Mouse (Mus musculus) B cell, adult (primary cell): ENCODE measurements around the gene Itga3. TPM values are rescaled to one million over a fixed set of nuclear protein-coding genes. Genes with fewer than 3 reads are reported as not detected.

ENCODE experiments used
- total RNA-seq: library from RNA; stranded (reverse); gene quantifications from 4 replicates; pipeline ENCODE4 v1.2.4, GENCODE M21; 2023; ENCODE audit not compliant: inconsistent age

The Itga3 gene
- total RNA-seq = 0.39 to 2.0 TPM (median 0.66 TPM) in 4 replicates

DNA sequence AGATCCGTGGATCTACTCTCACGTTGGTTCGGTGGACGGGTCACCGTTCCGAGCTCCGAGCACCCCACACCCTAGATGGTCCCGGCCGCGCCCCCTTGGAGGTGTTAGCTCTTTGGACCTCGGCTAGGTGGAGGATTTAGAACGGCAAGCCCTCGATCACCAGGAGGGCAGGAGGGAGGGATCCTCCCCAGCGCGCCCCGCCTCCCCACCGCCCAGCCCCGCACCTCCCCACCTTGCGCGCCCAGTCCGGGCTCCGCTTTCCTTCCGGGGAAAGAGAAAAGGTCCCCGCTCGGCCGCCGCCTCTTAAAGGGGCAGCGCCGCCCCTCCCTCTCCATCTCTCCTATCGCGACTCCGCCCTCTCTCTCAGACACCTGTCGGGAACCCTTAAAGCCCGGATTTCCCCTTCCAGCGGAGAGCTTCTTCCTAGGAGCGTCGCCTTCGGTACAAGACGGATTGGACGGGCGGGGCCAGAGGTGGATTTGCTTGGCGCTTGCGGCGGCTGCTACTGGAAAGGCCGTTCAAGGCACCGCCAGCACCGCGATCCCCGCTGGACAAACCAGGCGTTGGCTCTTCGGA is at the start of gene Itga3:
TSS of gene Itga3 (minus strand) at position 266 of the 576 bp plus-strand sequence.

DNA sequence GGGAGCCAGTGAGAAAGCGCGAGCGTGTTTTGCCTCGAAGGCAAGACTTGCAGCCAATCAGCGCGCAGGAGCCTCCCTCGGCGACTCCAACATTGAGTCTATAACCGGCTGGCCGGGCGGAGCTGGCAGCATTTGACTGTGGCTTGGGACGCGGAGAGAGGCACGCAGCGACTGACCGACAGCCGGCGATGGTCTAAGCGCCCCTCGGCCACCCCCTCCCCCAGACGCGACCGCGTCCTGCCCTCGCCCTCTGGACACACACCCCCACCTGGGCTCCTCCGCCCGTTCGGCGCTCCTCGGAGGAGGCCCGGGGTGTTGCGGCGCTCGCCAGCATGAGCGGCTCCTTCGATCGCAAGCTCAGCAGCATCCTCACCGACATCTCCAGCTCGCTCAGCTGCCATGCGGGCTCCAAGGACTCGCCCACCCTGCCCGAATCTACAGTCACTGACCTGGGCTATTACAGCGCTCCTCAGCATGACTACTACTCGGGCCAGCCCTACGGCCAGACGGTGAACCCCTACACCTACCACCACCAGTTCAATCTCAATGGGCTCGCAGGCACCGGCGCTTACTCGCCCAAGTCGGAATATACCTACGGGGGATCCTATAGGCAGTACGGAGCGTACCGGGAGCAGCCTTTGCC is 43.5 kb upstream of the Itga3 start, which contains the start of gene Dlx3:
TSS of gene Dlx3 (plus strand) at position 130 of the 643 bp plus-strand sequence.

DNA sequence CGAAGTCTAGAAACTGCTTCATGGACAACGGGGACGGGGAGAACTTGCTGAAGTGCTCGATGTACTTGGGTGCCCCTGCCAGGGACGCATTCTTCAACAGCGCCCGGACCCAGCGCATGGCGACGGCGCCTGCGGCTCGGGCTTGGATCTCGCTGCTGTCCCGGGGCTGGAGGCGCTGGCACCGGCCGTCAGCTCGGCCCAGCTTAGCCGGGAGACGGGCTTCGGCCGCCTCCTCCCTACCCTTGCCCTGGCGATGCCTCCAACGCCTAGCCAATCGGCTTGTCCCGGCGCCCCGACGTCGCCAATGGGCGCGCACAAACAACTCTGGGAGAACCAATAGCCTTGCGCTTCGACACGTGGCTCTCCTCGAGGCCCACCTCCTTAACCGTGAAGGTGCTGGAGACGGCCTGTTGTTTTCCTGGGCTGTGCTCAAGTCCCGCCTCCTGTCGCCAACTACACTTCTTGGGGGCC is 35.4 kb downstream of the Itga3 start, which contains the start of gene Pdk2:
TSS of gene Pdk2 (minus strand) at position 216 of the 471 bp plus-strand sequence.

DNA sequence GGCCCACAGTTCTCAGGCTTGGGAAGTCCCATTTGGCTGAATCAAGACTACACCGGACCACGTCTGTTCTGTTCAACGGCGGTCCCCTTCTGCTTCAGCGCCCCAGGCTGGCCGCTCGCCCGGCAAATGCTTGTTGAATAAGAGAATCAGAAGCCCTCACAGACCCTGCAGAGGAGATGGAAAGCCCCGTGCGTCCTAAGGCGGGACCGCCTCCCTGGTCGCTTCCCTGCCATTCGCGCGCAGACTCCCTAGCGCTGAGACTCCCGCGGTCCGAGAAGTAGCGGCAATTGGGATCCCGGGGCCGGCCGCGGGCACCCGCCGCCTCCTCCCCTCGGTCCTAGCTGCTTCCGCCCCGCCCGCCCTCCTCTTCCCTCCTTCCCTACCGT is 67.0 kb downstream of the Itga3 start, which contains the start of gene Samd14:
TSS of gene Samd14 (plus strand) at position 251 of the 386 bp plus-strand sequence.

Other genes with a start within 250 kb of the Itga3 start
- gene Col1a1, start 140.6 kb downstream of the Itga3 start, total RNA-seq = 0.22 to 0.48 TPM (median 0.34 TPM) in 4 replicates
- gene Hils1, start 109.2 kb downstream of the Itga3 start, total RNA-seq = not detected in 4 replicates
- gene Sgca, start 100.5 kb downstream of the Itga3 start, total RNA-seq = not detected in 4 replicates
- gene Ppp1r9b, start 85.8 kb downstream of the Itga3 start, total RNA-seq = 68.2 to 75.8 TPM (median 72.0 TPM) in 4 replicates
- 0.21 to 0.96 TPM (median 0.24 TPM) in 3 of 4 replicates, not detected in the other for gene Samd14, start 66.9 kb downstream of the Itga3 start, total RNA-seq
- gene Pdk2, start 35.4 kb downstream of the Itga3 start, total RNA-seq = 8.9 to 13.2 TPM (median 11.7 TPM) in 4 replicates
- not detected in 4 replicates for gene Dlx3, start 43.3 kb upstream of the Itga3 start, total RNA-seq
- not detected in 4 replicates for gene Dlx4, start 69.5 kb upstream of the Itga3 start, total RNA-seq
- gene Tac4, start 184.7 kb upstream of the Itga3 start, total RNA-seq = 0.54 to 1.5 TPM (median 1.1 TPM) in 4 replicates
- 118 to 152 TPM (median 131 TPM) in 4 replicates for gene Kat7, start 233.4 kb upstream of the Itga3 start, total RNA-seq